Mouse (Mus musculus) embryonic facial prominence, embryonic 10.5 days (tissue): ENCODE data around the gene Rcl1. TPM values are rescaled to one million over a fixed set of nuclear protein-coding genes. Genes with fewer than 3 reads are reported as not detected.

Source experiments
- DNase-seq: peaks from one replicate; pipeline ENCODE4 v3.0.0-alpha.2; 2017; ENCODE audit warnings: low spot score
- H3K27ac ChIP-seq: fragments of 300-500 bp; sonication (generic); replicated peaks from 2 replicates; pipeline ENCODE4 v1.5.1; 2016; ENCODE audit warnings: mild to moderate bottlenecking
- H3K27me3 ChIP-seq: fragments of 300-500 bp; sonication (generic); replicated peaks from 2 replicates; pipeline ENCODE4 v1.6.1; 2016; ENCODE audit warnings: low read depth, mild to moderate bottlenecking; ENCODE audit not compliant: poor library complexity, severe bottlenecking
- H3K36me3 ChIP-seq: fragments of 300-500 bp; sonication (generic); replicated peaks from 2 replicates; pipeline ENCODE4 v1.6.1; 2016; ENCODE audit warnings: mild to moderate bottlenecking, moderate library complexity
- H3K4me1 ChIP-seq: fragments of 300-500 bp; sonication (generic); 2 replicates; pipeline ENCODE4 v1.6.1; 2016
- H3K4me3 ChIP-seq: fragments of 300-500 bp; sonication (generic); 2 replicates; pipeline ENCODE4 v1.5.1; 2016; ENCODE audit warnings: mild to moderate bottlenecking, moderate library complexity
- H3K9me3 ChIP-seq: fragments of 300-500 bp; sonication (generic); 2 replicates; pipeline ENCODE4 v1.6.1; 2016; ENCODE audit warnings: mild to moderate bottlenecking
- WGBS: fragments of 180-500 bp; shearing (Covaris S2); methylation state at CpG from one replicate; pipeline ENCODE4 v1.1.7; 2016; 5-methylcytosine and 5-hydroxymethylcytosine counted together
- polyA plus RNA-seq: library from polyadenylated mRNA; unstranded; fragments of >200 nt; fragmentation: Nextera tagmentation; extraction: Ambion mirVana; gene quantifications from 2 replicates; pipeline ENCODE4 v1.2.1, GENCODE M21; 2016

The Rcl1 gene
- 89.9 and 95.4 TPM in 2 replicates for polyA plus RNA-seq

GRCm38 (mm10) chr19:29100874-29101542 lies at the start of gene Rcl1:
Rcl1 (plus strand) TSS chr19:29101375.
- Histone ChIP-seq H3K27me3 (peaks cover 7% of the 10 kb centered on the region; the same call in 1 of the 2 replicates), H3K9me3 (0 out of 2 replicates have a peak, but pooled peaks cover 2% of the 10 kb centered on the region), H3K4me1 (peaks cover 16% of the 10 kb centered on the region), H3K4me3 (peak within 1 kb of the TSS; percentile 98), H3K27ac (peak within 1 kb of the TSS; percentile 90), H3K36me3 (peaks cover 11% of the 10 kb centered on the region)
- DNase-seq: peak; percentile 98
- WGBS: under 1% methylated on average over 58 of the region's 58 CpGs

GRCm38 (mm10) chr19:29052786-29053185 lies 48.4 kb upstream of the Rcl1 start:
- DNase-seq: no peak
- Histone ChIP-seq H3K27me3 (no peaks in the 10 kb centered on the region), H3K9me3 (no peaks in the 10 kb centered on the region), H3K36me3 (no peaks in the 10 kb centered on the region), H3K4me1 (peaks cover 8% of the 10 kb centered on the region), H3K4me3 (no peak overlapping the region), H3K27ac (no peak overlapping the region)
- 89% methylated on average over 12 of the region's 12 CpGs for WGBS

GRCm38 (mm10) chr19:29054594-29054993 lies 46.6 kb upstream of the Rcl1 start:
- Histone ChIP-seq H3K9me3 (no peaks in the 10 kb centered on the region), H3K27ac (no peak overlapping the region), H3K4me1 (no peaks in the 10 kb centered on the region), H3K36me3 (no peaks in the 10 kb centered on the region), H3K4me3 (no peak overlapping the region), H3K27me3 (no peaks in the 10 kb centered on the region)
- no peak for DNase-seq
- WGBS: 78% methylated on average over 6 of the region's 6 CpGs

GRCm38 (mm10) chr19:29055469-29055868 lies 45.7 kb upstream of the Rcl1 start:
- no peak for DNase-seq
- WGBS: 87% methylated on average over 4 of the region's 4 CpGs
- Histone ChIP-seq H3K36me3 (no peaks in the 10 kb centered on the region), H3K27me3 (no peaks in the 10 kb centered on the region), H3K9me3 (no peaks in the 10 kb centered on the region), H3K4me1 (peaks cover 7% of the 10 kb centered on the region), H3K4me3 (no peak overlapping the region), H3K27ac (no peak overlapping the region)

GRCm38 (mm10) chr19:29058741-29059140 lies 42.4 kb upstream of the Rcl1 start:
- H3K27me3 ChIP-seq: no peaks in the 10 kb centered on the region
- H3K9me3 ChIP-seq: no peaks in the 10 kb centered on the region
- no peak overlapping the region for H3K4me3 ChIP-seq
- no peaks in the 10 kb centered on the region for H3K36me3 ChIP-seq
- 93% methylated on average over 5 of the region's 5 CpGs for WGBS
- no peak for DNase-seq
- H3K27ac ChIP-seq: no peak overlapping the region
- peaks cover 16% of the 10 kb centered on the region for H3K4me1 ChIP-seq

- Histone ChIP-seq H3K36me3 (no peaks in the 10 kb centered on the region), H3K27ac (no peak overlapping the region), H3K9me3 (no peaks in the 10 kb centered on the region), H3K4me1 (peaks cover 23% of the 10 kb centered on the region), H3K4me3 (no peak overlapping the region), H3K27me3 (no peaks in the 10 kb centered on the region)
- DNase-seq: no peak
- 82% methylated on average over 2 of the region's 2 CpGs for WGBS
Observed at GRCm38 (mm10) chr19:29059688-29060087, 41.5 kb upstream of the Rcl1 start.

- H3K27ac ChIP-seq: peak overlapping the region; percentile 19; the same call in 1 of the 2 replicates
- H3K36me3 ChIP-seq: no peaks in the 10 kb centered on the region
- 11% methylated on average over 6 of the region's 6 CpGs for WGBS
- no peaks in the 10 kb centered on the region for H3K27me3 ChIP-seq
- H3K4me1 ChIP-seq: peaks cover 24% of the 10 kb centered on the region
- DNase-seq: peak; percentile 58
- 0 out of 2 replicates have a peak overlapping the region, but pooled peaks have one; percentile 5 for H3K4me3 ChIP-seq
- no peaks in the 10 kb centered on the region for H3K9me3 ChIP-seq
Observed at GRCm38 (mm10) chr19:29060299-29060698, 40.9 kb upstream of the Rcl1 start.

GRCm38 (mm10) chr19:29063009-29063408 lies 38.2 kb upstream of the Rcl1 start:
- Histone ChIP-seq H3K4me3 (no peak overlapping the region), H3K4me1 (peaks cover 35% of the 10 kb centered on the region), H3K36me3 (no peaks in the 10 kb centered on the region), H3K9me3 (no peaks in the 10 kb centered on the region), H3K27me3 (no peaks in the 10 kb centered on the region), H3K27ac (no peak overlapping the region)
- DNase-seq: no peak
- 90% methylated on average over 5 of the region's 5 CpGs for WGBS

GRCm38 (mm10) chr19:29063577-29064363 lies 37.4 kb upstream of the Rcl1 start:
- Histone ChIP-seq H3K9me3 (no peaks in the 10 kb centered on the region), H3K27ac (peak overlapping the region; percentile 55), H3K27me3 (no peaks in the 10 kb centered on the region), H3K4me3 (peak overlapping the region; percentile 36), H3K36me3 (no peaks in the 10 kb centered on the region), H3K4me1 (peaks cover 35% of the 10 kb centered on the region)
- 17% methylated on average over 18 of the region's 18 CpGs for WGBS
- DNase-seq: peak; percentile 94

GRCm38 (mm10) chr19:29064451-29065102 lies 36.6 kb upstream of the Rcl1 start:
- no peak for DNase-seq
- Histone ChIP-seq H3K4me1 (peaks cover 42% of the 10 kb centered on the region), H3K4me3 (peak overlapping the region; percentile 36; the same call in 1 of the 2 replicates), H3K36me3 (no peaks in the 10 kb centered on the region), H3K27me3 (no peaks in the 10 kb centered on the region), H3K27ac (peak overlapping the region; percentile 55), H3K9me3 (no peaks in the 10 kb centered on the region)
- WGBS: 59% methylated on average over 9 of the region's 9 CpGs

- peak overlapping the region; percentile 44 for H3K4me3 ChIP-seq
- WGBS: 11% methylated on average over 11 of the region's 11 CpGs
- no peaks in the 10 kb centered on the region for H3K9me3 ChIP-seq
- H3K27me3 ChIP-seq: no peaks in the 10 kb centered on the region
- peaks cover 32% of the 10 kb centered on the region for H3K4me1 ChIP-seq
- peak overlapping the region; percentile 41 for H3K27ac ChIP-seq
- H3K36me3 ChIP-seq: no peaks in the 10 kb centered on the region
- DNase-seq: peak; percentile 53
Observed at GRCm38 (mm10) chr19:29066981-29067471, 34.1 kb upstream of the Rcl1 start.

GRCm38 (mm10) chr19:29069195-29069594 lies 32.0 kb upstream of the Rcl1 start:
- no peaks in the 10 kb centered on the region for H3K9me3 ChIP-seq
- H3K4me1 ChIP-seq: peaks cover 27% of the 10 kb centered on the region
- no peaks in the 10 kb centered on the region for H3K27me3 ChIP-seq
- 78% methylated on average over 5 of the region's 5 CpGs for WGBS
- no peak overlapping the region for H3K27ac ChIP-seq
- H3K4me3 ChIP-seq: no peak overlapping the region
- no peaks in the 10 kb centered on the region for H3K36me3 ChIP-seq
- no peak for DNase-seq
